Mouse (Mus musculus) MEL (cell line): ENCODE results near the gene Casz1. TPM values are rescaled to one million over a fixed set of nuclear protein-coding genes. Genes with fewer than 3 reads are reported as not detected.

Experiments used
- DNase-seq: peaks from one replicate; pipeline ENCODE4 v3.0.0; 2011; ENCODE audit warnings: low read depth, low spot score
- H3K27ac ChIP-seq: 2 replicates; pipeline ENCODE4 v1.5.1; 2012; ENCODE audit warnings: low read depth, mild to moderate bottlenecking, control low read depth, low read length, moderate library complexity; ENCODE audit not compliant: control insufficient read depth
- H3K27me3 ChIP-seq, 2 experiments: fragments of 150-350 bp in 1 of 2; sonication (generic) in 1 of 2; 2 replicates each; pipeline ENCODE4 v1.6.1; 2012; ENCODE audit warnings: low read length in 2 of 2, mild to moderate bottlenecking in 2 of 2, improper control_type of control experiment in 1 of 2, moderate library complexity in 1 of 2; ENCODE audit not compliant: insufficient read depth in 2 of 2, control insufficient read depth in 1 of 2
- H3K36me3 ChIP-seq, 2 experiments: 2 replicates each; pipeline ENCODE4 v1.6.1; 2012 to 2014; ENCODE audit warnings: low read length in 2 of 2, improper control_type of control experiment in 1 of 2, inconsistent platforms in 1 of 2, mild to moderate bottlenecking in 1 of 2; ENCODE audit not compliant: insufficient read depth in 2 of 2, control insufficient read depth in 1 of 2
- H3K4me1 ChIP-seq, 2 experiments: fragments of 150-350 bp in 1 of 2; sonication (generic) in 1 of 2; 2 replicates each; pipeline ENCODE4 v1.6.1; 2012; ENCODE audit warnings: low read length in 2 of 2, improper control_type of control experiment in 1 of 2, mild to moderate bottlenecking in 1 of 2; ENCODE audit not compliant: insufficient read depth in 2 of 2, control insufficient read depth in 1 of 2
- H3K4me3 ChIP-seq, 2 experiments: fragments of 150-350 bp in 1 of 2; sonication (generic) in 1 of 2; 2 replicates each; pipeline ENCODE4 v1.5.1; 2012; ENCODE audit warnings: low read depth in 2 of 2, low read length in 2 of 2, mild to moderate bottlenecking in 2 of 2, moderate library complexity in 2 of 2, control low read depth in 1 of 2, improper control_type of control experiment in 1 of 2; ENCODE audit not compliant: control insufficient read depth in 1 of 2, insufficient read depth in 1 of 2
- H3K79me2 ChIP-seq: 2 replicates; pipeline ENCODE4 v1.6.1; 2012; ENCODE audit warnings: mild to moderate bottlenecking, low read length, moderate library complexity; ENCODE audit not compliant: control insufficient read depth, poor library complexity, insufficient read depth
- H3K9ac ChIP-seq: 2 replicates; pipeline ENCODE4 v1.6.1; 2012; ENCODE audit warnings: low read depth, mild to moderate bottlenecking, control low read depth, low read length, moderate library complexity; ENCODE audit not compliant: control insufficient read depth, poor library complexity, severe bottlenecking
- H3K9me3 ChIP-seq: fragments of 150-350 bp; sonication (generic); replicated peaks from 2 replicates; pipeline ENCODE4 v1.6.1; 2012; ENCODE audit warnings: mild to moderate bottlenecking, low read length, improper control_type of control experiment, moderate library complexity; ENCODE audit not compliant: insufficient read depth
- BHLHE40 ChIP-seq: IDR thresholded peaks from 2 replicates; pipeline ENCODE4 v1.6.1; 2012; ENCODE audit warnings: low read depth, mild to moderate bottlenecking, inconsistent platforms, low read length, improper control_type of control experiment, borderline replicate concordance
- CHD2 ChIP-seq: IDR thresholded peaks from 2 replicates; pipeline ENCODE4 v1.6.1; 2011; ENCODE audit warnings: low read length, improper control_type of control experiment
- GABPA ChIP-seq: IDR thresholded peaks from 2 replicates; pipeline ENCODE4 v1.6.1; 2012; ENCODE audit warnings: low read depth, mild to moderate bottlenecking, inconsistent platforms, low read length, improper control_type of control experiment, moderate library complexity
- MEF2A ChIP-seq: IDR thresholded peaks from 2 replicates; pipeline ENCODE4 v1.6.1; 2014; ENCODE audit warnings: low read depth, mild to moderate bottlenecking, inconsistent platforms, low read length, improper control_type of control experiment; ENCODE audit not compliant: poor library complexity, insufficient replicate concordance, severe bottlenecking; ENCODE audit errors: extremely low read depth
- MXI1 ChIP-seq: IDR thresholded peaks from 2 replicates; pipeline ENCODE4 v1.6.1; 2011; ENCODE audit warnings: mild to moderate bottlenecking, low read depth, low read length, improper control_type of control experiment
- MYB ChIP-seq: IDR thresholded peaks from 2 replicates; pipeline ENCODE4 v1.6.1; 2011; ENCODE audit warnings: mild to moderate bottlenecking, low read depth, low read length, improper control_type of control experiment
- MYC ChIP-seq: IDR thresholded peaks from 2 replicates; pipeline ENCODE4 v1.6.1; 2011; ENCODE audit warnings: low read depth, mild to moderate bottlenecking, low read length, improper control_type of control experiment, moderate library complexity
- NELFE ChIP-seq: IDR thresholded peaks from 2 replicates; pipeline ENCODE4 v1.6.1; 2011; ENCODE audit warnings: low read depth, low read length, improper control_type of control experiment
- POLR2A ChIP-seq, 2 experiments: IDR thresholded peaks; 2 replicates each; pipeline ENCODE4 v1.6.1; 2011 to 2012; ENCODE audit warnings: low read length in 2 of 2, mild to moderate bottlenecking in 2 of 2, control low read depth in 1 of 2, improper control_type of control experiment in 1 of 2, low read depth in 1 of 2, moderate library complexity in 1 of 2; ENCODE audit not compliant: control insufficient read depth in 1 of 2, insufficient read depth in 1 of 2, poor library complexity in 1 of 2
- POLR2AphosphoS2 ChIP-seq: IDR thresholded peaks from 2 replicates; pipeline ENCODE4 v1.6.1; 2011; ENCODE audit warnings: low read length, improper control_type of control experiment
- SIN3A ChIP-seq: IDR thresholded peaks from 2 replicates; pipeline ENCODE4 v1.6.1; 2012; ENCODE audit warnings: low read length, improper control_type of control experiment, inconsistent platforms
- SMC3 ChIP-seq: IDR thresholded peaks from 2 replicates; pipeline ENCODE4 v1.6.1; 2011; ENCODE audit warnings: low read depth, low read length, improper control_type of control experiment
- TAL1 ChIP-seq: IDR thresholded peaks from 2 replicates; pipeline ENCODE4 v1.6.1; 2012; ENCODE audit warnings: mild to moderate bottlenecking, inconsistent platforms, low read length, moderate library complexity, mixed read lengths
- TCF12 ChIP-seq: IDR thresholded peaks from 2 replicates; pipeline ENCODE4 v1.6.1; 2014; ENCODE audit warnings: low read depth, mild to moderate bottlenecking, inconsistent platforms, low read length, improper control_type of control experiment, moderate library complexity
- UBTF ChIP-seq: IDR thresholded peaks from 2 replicates; pipeline ENCODE4 v1.6.1; 2012; ENCODE audit warnings: low read depth, mild to moderate bottlenecking, inconsistent platforms, low read length, improper control_type of control experiment, moderate library complexity, borderline replicate concordance; ENCODE audit not compliant: insufficient read depth
- USF1 ChIP-seq: IDR thresholded peaks from 2 replicates; pipeline ENCODE4 v1.6.1; 2014; ENCODE audit warnings: low read depth, mild to moderate bottlenecking, inconsistent platforms, low read length, improper control_type of control experiment, moderate library complexity
- USF2 ChIP-seq, 2 experiments: IDR thresholded peaks; 2 replicates each; pipeline ENCODE4 v1.6.1; 2011 to 2012; ENCODE audit warnings: improper control_type of control experiment in 2 of 2, low read length in 2 of 2, borderline replicate concordance in 1 of 2, inconsistent platforms in 1 of 2, low read depth in 1 of 2, mild to moderate bottlenecking in 1 of 2; ENCODE audit not compliant: insufficient read depth in 1 of 2
- ZKSCAN1 ChIP-seq: IDR thresholded peaks from 2 replicates; pipeline ENCODE4 v1.6.1; 2012; ENCODE audit warnings: low read depth, mild to moderate bottlenecking, inconsistent platforms, low read length, improper control_type of control experiment, moderate library complexity
- ZNF384 ChIP-seq: IDR thresholded peaks from 2 replicates; pipeline ENCODE4 v1.6.1; 2012; ENCODE audit warnings: low read depth, mild to moderate bottlenecking, inconsistent platforms, low read length, improper control_type of control experiment
- polyA plus RNA-seq, 2 experiments: library from polyadenylated mRNA; stranded (reverse) in 1 of 2; unstranded in 1 of 2; fragments of >175 nt in 1 of 2; fragments of >200 nt in 1 of 2; gene quantifications; 2 replicates each; pipeline versions ENCODE4 v1.2.1 to v1.2.4; 2012; ENCODE audit warnings: low replicate concordance in 2 of 2, low read depth in 1 of 2; ENCODE audit not compliant: insufficient read length in 2 of 2, insufficient read depth in 1 of 2, missing spikeins in 1 of 2
- total RNA-seq: library from RNA; depleted of rRNA; stranded (reverse); fragments of 300-350 nt; gene quantifications from 2 replicates; pipeline ENCODE4 v1.2.3, GENCODE M21; 2012

The Casz1 gene
- total and polyA plus RNA-seq, 3 experiments = 1.3 to 3.2 TPM; not detected in 1

DNA sequence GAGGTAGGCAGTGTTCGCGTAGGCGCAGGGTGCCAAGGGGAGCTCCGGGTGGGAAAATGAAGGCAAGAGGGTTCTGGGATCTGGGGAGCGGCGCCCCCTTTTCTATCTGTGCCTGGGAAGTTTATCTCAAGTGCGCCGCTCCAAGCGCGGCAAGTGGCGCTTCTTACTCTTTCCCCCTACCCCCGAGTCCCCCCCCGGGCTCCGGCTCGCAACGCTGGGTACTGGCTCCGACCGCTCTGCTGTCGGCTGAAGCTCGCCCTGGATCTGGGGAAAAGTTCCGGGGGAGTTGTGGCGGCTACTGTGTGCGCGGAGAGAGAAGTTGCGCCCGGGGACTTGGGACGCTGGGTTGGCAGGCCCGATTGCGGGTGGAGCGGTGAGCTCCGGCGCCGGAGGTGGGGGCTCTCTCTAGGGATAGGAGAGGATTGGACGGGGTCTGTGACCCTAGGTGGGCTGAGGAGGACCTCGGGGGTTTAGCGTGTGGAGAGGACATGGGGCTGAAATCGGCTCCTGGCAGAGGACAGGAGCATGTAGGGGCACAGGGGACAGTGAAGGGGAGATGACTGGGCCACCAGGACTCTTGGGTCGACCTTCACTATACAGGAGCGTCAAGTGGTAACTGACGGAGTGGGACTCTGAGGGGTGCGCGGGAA lies 1.1 kb downstream of the Casz1 start:
- DNase-seq = no peak
- Histone ChIP-seq H3K9ac (no peak overlapping the region), H3K36me3 (no peaks in the 10 kb centered on the region), H3K27ac (no peak overlapping the region), H3K4me3 (no peak overlapping the region), H3K27me3 (peaks cover 0 to 1% of the 10 kb centered on the region in 2 experiments; a peak in 2 of 4 replicates)
- no peak for TF ChIP-seq MYB
- TF ChIP-seq CHD2 = no peak
- no peak for TF ChIP-seq GABPA
- no peak for TF ChIP-seq ZKSCAN1
- no peak for TF ChIP-seq SIN3A
- no peak for TF ChIP-seq NELFE
- no peak for TF ChIP-seq SMC3
- no peak for TF ChIP-seq MYC
- TF ChIP-seq USF2 (IDR thresholded peaks at IDR 0.05; ENCODE audit: borderline replicate concordance in 1 of 2, insufficient read depth in 1 of 2, low read depth in 1 of 2, low read length in 2 of 2) = no peak
- TF ChIP-seq MEF2A = no peak
- TF ChIP-seq BHLHE40 = no peak
- no peak for TF ChIP-seq TAL1
- TF ChIP-seq, all 39 proteins: peak for 0
- no peaks in the 10 kb centered on the region for H3K9me3 ChIP-seq
- no peaks in the 10 kb centered on the region for H3K4me1 ChIP-seq
- H3K79me2 ChIP-seq = no peaks in the 10 kb centered on the region

DNA sequence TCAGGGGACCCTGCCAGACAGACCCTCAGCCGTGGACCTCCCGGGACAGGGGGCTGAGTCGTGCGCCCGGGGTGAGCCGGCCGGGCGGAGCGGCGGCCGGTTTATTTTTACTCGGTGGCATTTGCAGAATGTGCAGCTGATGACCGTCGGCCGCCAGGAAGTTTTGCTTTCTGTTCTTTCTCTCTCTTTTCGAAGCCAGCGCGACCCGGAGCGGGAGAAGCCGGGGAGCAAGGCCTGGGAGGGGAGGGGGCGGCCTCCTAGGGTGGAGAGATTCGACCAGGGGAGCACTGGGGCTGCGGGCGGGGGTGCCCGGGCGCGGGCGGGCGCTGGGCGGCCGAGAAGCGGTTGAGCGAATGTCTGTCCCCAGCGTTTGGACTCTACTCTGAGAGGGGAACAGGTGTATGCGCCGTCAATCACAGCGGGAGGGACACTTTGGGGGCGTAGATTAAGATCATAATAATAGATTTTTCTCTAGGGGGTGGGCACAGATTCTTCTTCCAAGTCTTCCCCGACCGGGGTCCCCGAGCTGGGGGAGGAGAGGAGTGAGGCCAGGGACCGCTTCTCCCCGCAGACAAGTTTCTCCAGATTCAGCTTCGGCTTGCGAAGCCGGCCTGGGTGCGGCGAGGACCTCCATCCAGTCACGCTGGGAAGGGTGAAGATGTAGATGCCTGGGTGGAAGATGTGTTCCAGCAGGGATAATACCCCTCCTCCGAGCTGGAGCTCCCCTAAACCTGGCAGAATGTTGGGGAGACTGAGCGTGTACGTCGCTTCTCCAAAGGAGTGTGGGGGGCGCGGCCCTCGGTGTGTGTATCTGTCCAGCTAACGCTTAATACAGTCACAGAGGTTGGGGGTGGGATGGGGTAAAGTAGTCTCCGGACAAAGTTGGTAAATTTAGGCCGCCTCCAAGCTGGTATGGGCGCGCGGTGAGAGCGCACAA lies 1.9 kb downstream of the Casz1 start:
- no peak for DNase-seq
- no peak for TF ChIP-seq POLR2AphosphoS2
- no peak for TF ChIP-seq USF1
- TF ChIP-seq CHD2 = no peak
- no peak for TF ChIP-seq MEF2A
- no peak for TF ChIP-seq TCF12
- TF ChIP-seq UBTF = no peak
- TF ChIP-seq MXI1 = no peak
- TF ChIP-seq ZNF384 = no peak
- TF ChIP-seq SIN3A = no peak
- no peak for TF ChIP-seq BHLHE40
- TF ChIP-seq POLR2A (IDR thresholded peaks at IDR 0.05; ENCODE audit: control insufficient read depth in 1 of 2, insufficient read depth in 1 of 2, low read depth in 1 of 2, low read length in 2 of 2, poor library complexity in 1 of 2) = no peak
- TF ChIP-seq, all 39 proteins: peak for 0
- Histone ChIP-seq H3K27me3 (peaks cover 0 to 1% of the 10 kb centered on the region in 2 experiments; a peak in 2 of 4 replicates), H3K36me3 (no peaks in the 10 kb centered on the region), H3K79me2 (no peaks in the 10 kb centered on the region), H3K9me3 (no peaks in the 10 kb centered on the region), H3K4me1 (no peaks in the 10 kb centered on the region), H3K9ac (no peak overlapping the region), H3K27ac (no peak overlapping the region), H3K4me3 (no peak overlapping the region)
